Mouse (Mus musculus) midbrain, embryonic 13.5 days (tissue): Measurements from ENCODE around the gene Enkd1. TPM values are rescaled to one million over a fixed set of nuclear protein-coding genes. Genes with fewer than 3 reads are reported as not detected.
A peak's percentile ranks its signal among the peaks of the same experiment; 100 is the strongest.

ENCODE experiments used
- ATAC-seq: fragments of 200-750 bp; cut with Nextera tagmentation; 2 replicates; pipeline ENCODE4 v1.8.0; 2017; ENCODE audit warnings: mild to moderate bottlenecking, moderate TSS enrichment, moderate library complexity
- H3K27ac ChIP-seq: fragments of 300-500 bp; sonication (generic); 2 replicates; pipeline ENCODE4 v1.5.1; 2015; ENCODE audit warnings: inconsistent platforms, mild to moderate bottlenecking, moderate library complexity
- H3K27me3 ChIP-seq: fragments of 300-500 bp; sonication (generic); 2 replicates; pipeline ENCODE4 v1.6.1; 2015; ENCODE audit warnings: mild to moderate bottlenecking, inconsistent platforms
- H3K36me3 ChIP-seq: fragments of 300-500 bp; sonication (generic); 2 replicates; pipeline ENCODE4 v1.6.1; 2015; ENCODE audit warnings: mild to moderate bottlenecking, inconsistent platforms
- H3K4me1 ChIP-seq: fragments of 300-500 bp; sonication (generic); replicated peaks from 2 replicates; pipeline ENCODE4 v1.6.1; 2015; ENCODE audit warnings: inconsistent platforms
- H3K4me2 ChIP-seq: fragments of 300-500 bp; sonication (generic); replicated peaks from 2 replicates; pipeline ENCODE4 v1.6.1; 2015; ENCODE audit warnings: moderate library complexity, mild to moderate bottlenecking, inconsistent platforms
- H3K4me3 ChIP-seq: fragments of 300-500 bp; sonication (generic); replicated peaks from 2 replicates; pipeline ENCODE4 v1.5.1; 2015; ENCODE audit warnings: mild to moderate bottlenecking, inconsistent platforms
- H3K9ac ChIP-seq: fragments of 300-500 bp; sonication (generic); replicated peaks from 2 replicates; pipeline ENCODE4 v1.6.1; 2015; ENCODE audit warnings: mild to moderate bottlenecking, inconsistent platforms
- H3K9me3 ChIP-seq: fragments of 300-500 bp; sonication (generic); 2 replicates; pipeline ENCODE4 v1.6.1; 2016; ENCODE audit warnings: mild to moderate bottlenecking, inconsistent platforms
- WGBS: fragments of 180-500 bp; shearing (Covaris S2); methylation state at CpG from one replicate; pipeline ENCODE4 v1.1.7; 2015; 5-methylcytosine and 5-hydroxymethylcytosine counted together
- polyA plus RNA-seq: library from polyadenylated mRNA; unstranded; fragments of >200 nt; fragmentation: Nextera tagmentation; extraction: Ambion mirVana; gene quantifications from 2 replicates; pipeline ENCODE4 v1.2.1, GENCODE M21; 2015

Enkd1 gene
- polyA plus RNA-seq, 1 experiment from 2014 or later: 15.9 TPM

DNA sequence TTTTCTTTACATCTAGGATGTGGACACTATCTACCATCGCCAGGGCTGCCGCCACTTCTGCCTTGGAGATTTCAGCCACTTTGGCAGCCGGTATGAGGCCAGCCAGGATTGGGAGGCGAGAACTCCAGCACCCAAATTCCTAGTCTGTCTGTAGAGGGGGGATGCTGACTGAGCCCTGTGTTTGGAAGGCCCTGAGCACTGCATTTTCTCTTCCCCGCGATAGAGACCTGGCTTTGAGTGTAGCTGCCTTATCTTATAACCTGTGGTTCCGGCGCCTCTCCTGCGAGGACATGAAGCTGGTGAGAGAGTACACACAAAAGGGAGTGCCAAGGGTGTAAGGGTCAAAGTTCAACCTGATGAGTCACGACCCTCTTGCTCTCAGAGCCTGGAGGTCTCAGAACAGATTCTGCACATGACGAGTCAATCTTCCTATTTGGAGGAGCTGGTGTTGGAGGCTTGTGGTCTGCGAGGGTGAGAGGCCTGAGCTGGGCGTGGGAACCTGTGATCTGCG lies 19.7 kb downstream of the Enkd1 start:
- ATAC-seq: no peak
- WGBS: 70% methylated on average over 14 of the region's 14 CpGs

DNA sequence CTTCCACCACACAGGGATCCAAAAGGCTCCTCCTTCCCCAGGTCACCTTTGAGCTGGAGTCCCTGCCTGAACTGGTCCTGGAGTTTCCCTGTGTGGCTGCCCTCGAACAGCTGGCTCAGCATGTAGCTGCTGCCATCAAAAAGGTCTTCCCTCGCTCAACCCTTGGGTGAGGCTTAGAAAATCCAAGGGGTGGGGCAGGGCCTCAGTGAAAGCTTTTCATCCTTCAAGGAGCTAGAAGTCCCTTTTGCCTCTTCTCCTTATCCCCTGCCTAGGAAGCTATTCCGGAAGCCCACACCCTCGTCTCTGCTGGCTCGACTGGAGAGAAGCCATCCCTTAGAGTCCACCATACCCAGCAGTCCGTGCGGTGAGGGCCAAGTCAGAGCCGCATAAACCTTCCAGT lies 20.5 kb downstream of the Enkd1 start:
- 58% methylated on average over 8 of the region's 8 CpGs for WGBS
- Histone ChIP-seq H3K27me3 (no peaks in the 10 kb centered on the region), H3K9ac (no peak overlapping the region), H3K36me3 (peaks cover 21% of the 10 kb centered on the region), H3K9me3 (no peaks in the 10 kb centered on the region), H3K27ac (no peak overlapping the region), H3K4me2 (no peak overlapping the region), H3K4me1 (0 out of 2 replicates have a peak, but pooled peaks cover 7% of the 10 kb centered on the region), H3K4me3 (no peak overlapping the region)
- no peak for ATAC-seq

More for the DNA sequence above, 19.7 kb downstream of the Enkd1 start:
- no peak overlapping the region for H3K4me3 ChIP-seq
- no peak overlapping the region for H3K4me2 ChIP-seq
- H3K27ac ChIP-seq: no peak overlapping the region
- no peaks in the 10 kb centered on the region for H3K9me3 ChIP-seq
- no peak overlapping the region for H3K9ac ChIP-seq
- no peaks in the 10 kb centered on the region for H3K27me3 ChIP-seq
- H3K36me3 ChIP-seq: peaks cover 13% of the 10 kb centered on the region
- H3K4me1 ChIP-seq: 0 out of 2 replicates have a peak, but pooled peaks cover 9% of the 10 kb centered on the region

DNA sequence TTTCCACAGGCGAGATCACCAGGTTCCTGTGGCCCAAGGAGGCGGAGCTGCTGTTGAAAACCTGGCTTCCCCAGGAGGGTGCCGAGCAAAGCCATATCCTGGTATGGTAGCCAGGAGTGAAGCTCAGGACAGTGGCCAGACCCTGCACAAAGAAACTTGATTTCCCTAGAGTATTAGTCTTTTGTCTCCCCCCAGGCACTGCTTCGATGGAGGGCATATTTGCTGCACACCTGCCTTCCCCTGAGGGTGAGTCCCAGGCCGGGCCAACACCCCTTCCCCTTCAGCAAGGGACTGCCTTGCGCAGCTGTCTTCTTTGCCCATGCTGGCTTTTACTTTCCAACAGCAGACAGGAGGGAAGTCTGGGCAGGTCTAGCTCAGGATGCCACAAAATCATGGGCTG lies 21.5 kb downstream of the Enkd1 start:
- Histone ChIP-seq H3K27me3 (no peaks in the 10 kb centered on the region), H3K36me3 (peaks cover 29% of the 10 kb centered on the region), H3K4me3 (no peak overlapping the region), H3K4me1 (0 out of 2 replicates have a peak, but pooled peaks cover 7% of the 10 kb centered on the region), H3K27ac (no peak overlapping the region), H3K9me3 (no peaks in the 10 kb centered on the region), H3K4me2 (no peak overlapping the region), H3K9ac (no peak overlapping the region)
- no peak for ATAC-seq
- 63% methylated on average over 6 of the region's 6 CpGs for WGBS

DNA sequence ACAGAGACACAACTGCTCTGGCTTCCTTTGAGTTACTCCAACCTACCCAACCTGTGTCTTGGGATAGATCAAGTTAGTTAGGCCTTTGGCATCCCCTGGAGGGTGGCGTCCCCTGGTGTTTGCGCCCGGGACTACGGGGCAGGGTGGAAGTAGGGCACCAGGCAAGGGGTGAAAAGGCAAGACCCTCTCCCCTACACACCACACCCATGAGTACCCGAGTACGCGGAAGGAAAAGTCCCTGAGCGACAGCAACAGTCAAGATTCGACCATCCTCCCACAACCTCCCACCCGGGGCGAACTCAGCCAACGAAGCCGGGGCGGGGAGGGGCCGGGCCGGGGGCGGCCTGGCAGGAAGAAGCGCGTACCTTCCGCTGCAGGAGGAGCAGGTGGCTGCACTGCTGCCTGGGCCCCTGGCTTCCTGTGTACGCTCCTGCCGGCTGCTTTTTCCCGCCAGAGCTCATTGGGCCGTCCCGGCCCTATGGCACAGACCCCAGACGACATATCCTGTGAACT lies 22.2 kb downstream of the Enkd1 start, which contains the start of gene Carmil2:
Carmil2 (plus strand) TSS at position 479 of the 513 bp plus-strand sequence.
- no peaks in the 10 kb centered on the region for H3K27me3 ChIP-seq
- peak; percentile 54 for ATAC-seq
- H3K4me2 ChIP-seq: 0 out of 2 replicates have a peak within 1 kb of the TSS, but pooled peaks have one; percentile 9
- 0 out of 2 replicates have a peak, but pooled peaks cover 7% of the 10 kb centered on the region for H3K4me1 ChIP-seq
- WGBS: 10% methylated on average over 26 of the region's 26 CpGs
- no peak within 1 kb of the TSS for H3K4me3 ChIP-seq
- peaks cover 36% of the 10 kb centered on the region for H3K36me3 ChIP-seq
- no peak within 1 kb of the TSS for H3K27ac ChIP-seq
- no peaks in the 10 kb centered on the region for H3K9me3 ChIP-seq
- no peak within 1 kb of the TSS for H3K9ac ChIP-seq

DNA sequence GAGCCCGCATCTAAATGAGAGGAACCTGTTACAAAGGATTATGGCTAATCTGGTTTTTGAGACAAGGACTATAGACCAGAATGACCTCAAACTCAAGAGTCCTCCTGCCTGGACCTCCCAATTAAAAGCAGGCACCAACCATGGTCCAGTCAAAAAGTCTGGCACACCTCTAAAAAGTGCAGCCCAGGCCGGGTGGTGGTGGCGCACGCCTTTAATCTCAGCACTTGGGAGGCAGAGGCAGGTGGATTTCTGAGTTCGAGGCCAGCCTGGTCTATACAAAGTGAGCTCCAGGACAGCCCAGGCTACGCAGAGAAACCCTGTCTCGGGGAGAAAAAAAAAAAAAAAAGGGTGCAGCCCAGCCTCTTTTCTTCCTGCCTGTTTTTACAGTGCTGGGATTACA lies 22.7 kb downstream of the Enkd1 start:
- no peak for ATAC-seq
- Histone ChIP-seq H3K36me3 (peaks cover 41% of the 10 kb centered on the region), H3K4me2 (no peak overlapping the region), H3K4me3 (no peak overlapping the region), H3K9me3 (no peaks in the 10 kb centered on the region), H3K9ac (no peak overlapping the region), H3K27ac (no peak overlapping the region), H3K4me1 (0 out of 2 replicates have a peak, but pooled peaks cover 7% of the 10 kb centered on the region), H3K27me3 (no peaks in the 10 kb centered on the region)
- 80% methylated on average over 7 of the region's 7 CpGs for WGBS

DNA sequence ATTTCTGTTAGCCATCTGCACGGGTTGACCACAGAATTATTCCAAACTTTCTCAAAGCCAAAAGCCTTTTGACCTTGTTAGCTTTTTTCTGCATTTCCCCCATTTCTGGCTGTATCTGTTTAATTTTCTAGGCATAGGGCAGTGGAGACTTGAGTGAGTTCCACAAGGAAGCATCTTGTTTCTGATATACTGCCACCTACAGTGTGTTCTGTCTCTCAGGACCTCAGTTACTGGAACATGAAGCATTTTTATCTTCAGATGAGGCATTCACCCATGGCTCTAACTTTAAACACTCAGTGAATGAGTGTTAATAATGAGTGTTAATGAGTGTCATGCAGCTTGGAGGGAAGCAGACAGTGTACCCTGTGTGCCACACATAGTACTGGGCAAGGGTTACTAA lies 30.1 kb downstream of the Enkd1 start:
- WGBS: 93% methylated on average over 1 of the region's 1 CpGs
- H3K36me3 ChIP-seq: peaks cover 94% of the 10 kb centered on the region

DNA sequence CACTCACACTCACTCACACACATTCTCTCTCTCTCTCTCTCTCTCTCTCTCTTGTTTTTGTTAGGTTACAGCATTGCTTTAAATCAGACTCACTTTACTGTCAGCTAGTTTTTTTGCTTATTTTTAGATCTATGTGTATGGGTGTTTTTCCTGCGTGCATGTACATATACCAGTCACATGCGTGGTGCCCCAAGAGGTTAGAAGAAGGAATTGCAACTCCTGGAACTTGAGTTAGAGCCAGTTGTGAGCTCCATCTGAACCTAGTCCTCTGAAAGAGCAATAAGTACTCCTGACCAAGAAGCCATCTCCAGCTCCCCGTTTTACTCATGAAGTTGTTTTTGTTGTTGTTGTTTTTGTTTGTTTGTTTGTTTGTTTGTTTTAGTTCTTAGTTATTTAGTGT lies 46.8 kb downstream of the Enkd1 start:
- H3K9ac ChIP-seq: no peak overlapping the region
- no peak for ATAC-seq
- H3K27me3 ChIP-seq: no peaks in the 10 kb centered on the region
- peaks cover 23% of the 10 kb centered on the region for H3K36me3 ChIP-seq
- H3K9me3 ChIP-seq: no peaks in the 10 kb centered on the region
- no peak overlapping the region for H3K4me3 ChIP-seq
- WGBS: 89% methylated on average over 3 of the region's 3 CpGs
- peaks cover 6% of the 10 kb centered on the region; the same call in 1 of the 2 replicates for H3K4me1 ChIP-seq
- H3K4me2 ChIP-seq: no peak overlapping the region
- H3K27ac ChIP-seq: no peak overlapping the region

More for the DNA sequence above, 30.1 kb downstream of the Enkd1 start:
- no peak overlapping the region for H3K9ac ChIP-seq
- H3K4me2 ChIP-seq: no peak overlapping the region
- no peak overlapping the region for H3K27ac ChIP-seq
- no peaks in the 10 kb centered on the region for H3K4me1 ChIP-seq
- H3K27me3 ChIP-seq: no peaks in the 10 kb centered on the region
- H3K4me3 ChIP-seq: no peak overlapping the region
- no peak for ATAC-seq
- H3K9me3 ChIP-seq: no peaks in the 10 kb centered on the region

DNA sequence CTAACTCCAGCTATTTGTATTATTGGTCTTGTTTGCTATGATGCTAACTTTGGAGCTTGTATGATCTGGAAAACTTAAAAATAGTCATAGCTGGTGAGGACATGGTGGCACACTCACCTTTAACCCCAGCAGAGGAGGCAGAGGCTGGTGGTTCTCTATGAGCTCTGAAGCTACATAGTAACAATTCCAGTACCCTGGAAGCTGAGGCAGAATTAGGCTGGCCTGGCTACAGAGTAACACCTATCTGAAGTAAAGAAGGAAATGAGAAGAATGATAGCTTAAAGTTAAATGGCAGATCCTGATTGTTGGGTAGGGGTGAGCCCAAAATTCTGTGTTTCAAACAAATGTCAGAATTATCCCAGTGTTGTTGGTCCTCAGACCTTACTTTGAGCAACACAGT lies 50.4 kb downstream of the Enkd1 start:
- H3K4me2 ChIP-seq: no peak overlapping the region
- H3K4me1 ChIP-seq: peaks cover 9% of the 10 kb centered on the region; the same call in 1 of the 2 replicates
- no peaks in the 10 kb centered on the region for H3K9me3 ChIP-seq
- no peak overlapping the region for H3K4me3 ChIP-seq
- no peak overlapping the region for H3K9ac ChIP-seq
- no peak for ATAC-seq
- H3K36me3 ChIP-seq: peaks cover 17% of the 10 kb centered on the region
- no peaks in the 10 kb centered on the region for H3K27me3 ChIP-seq
- no peak overlapping the region for H3K27ac ChIP-seq

Other genes starting within 250 kb of the Enkd1 start
- 93.1 and 111 TPM in 2 replicates for gene Tppp3, start 236.7 kb downstream of the Enkd1 start, polyA plus RNA-seq
- 26.2 and 31.3 TPM in 2 replicates for gene Zdhhc1, start 211.3 kb downstream of the Enkd1 start, polyA plus RNA-seq
- gene Hsd11b2, start 189.5 kb downstream of the Enkd1 start, polyA plus RNA-seq: 11.6 and 16.9 TPM in 2 replicates
- gene Atp6v0d1, start 142.2 kb downstream of the Enkd1 start, polyA plus RNA-seq: 177 and 182 TPM in 2 replicates
- 22.6 and 25.9 TPM in 2 replicates for gene Ripor1, start 103.0 kb downstream of the Enkd1 start, polyA plus RNA-seq
- 135 and 136 TPM in 2 replicates for gene Ctcf, start 71.6 kb downstream of the Enkd1 start, polyA plus RNA-seq
- gene Agrp, start 70.8 kb downstream of the Enkd1 start, polyA plus RNA-seq: 0.80 and 1.1 TPM in 2 replicates
- 11.0 and 12.5 TPM in 2 replicates for gene Carmil2, start 21.9 kb downstream of the Enkd1 start, polyA plus RNA-seq
- 94.7 and 101 TPM in 2 replicates for gene Acd, start 7.1 kb downstream of the Enkd1 start, polyA plus RNA-seq
- 42.5 and 43.6 TPM in 2 replicates for gene Pard6a, start 7.1 kb downstream of the Enkd1 start, polyA plus RNA-seq
- 0.13 and 0.31 TPM in 2 replicates for gene 4933405L10Rik, start 555 bp downstream of the Enkd1 start, polyA plus RNA-seq
- gene Gfod2, start 50.5 kb upstream of the Enkd1 start, polyA plus RNA-seq: 90.0 and 92.7 TPM in 2 replicates
- 13.8 and 15.9 TPM in 2 replicates for gene Ranbp10, start 119.1 kb upstream of the Enkd1 start, polyA plus RNA-seq
- gene Tsnaxip1, start 119.5 kb upstream of the Enkd1 start, polyA plus RNA-seq: 0.36 and 0.58 TPM in 2 replicates
- gene Cenpt, start 145.1 kb upstream of the Enkd1 start, polyA plus RNA-seq: 60.9 and 64.9 TPM in 2 replicates
- 58.9 and 62.2 TPM in 2 replicates for gene Thap11, start 146.9 kb upstream of the Enkd1 start, polyA plus RNA-seq
- gene Nutf2, start 152.4 kb upstream of the Enkd1 start, polyA plus RNA-seq: 253 and 263 TPM in 2 replicates
- 54.6 and 56.6 TPM in 2 replicates for gene Edc4, start 172.7 kb upstream of the Enkd1 start, polyA plus RNA-seq
- 0.49 and 0.75 TPM in 2 replicates for gene Nrn1l, start 185.4 kb upstream of the Enkd1 start, polyA plus RNA-seq
- gene Pskh1, start 192.2 kb upstream of the Enkd1 start, polyA plus RNA-seq: 13.5 and 14.7 TPM in 2 replicates
- gene Ctrl, start 225.7 kb upstream of the Enkd1 start, polyA plus RNA-seq: 2.6 and 2.9 TPM in 2 replicates
- gene Psmb10, start 230.2 kb upstream of the Enkd1 start, polyA plus RNA-seq: 38.7 and 40.3 TPM in 2 replicates
- gene Lcat, start 235.2 kb upstream of the Enkd1 start, polyA plus RNA-seq: 0.30 and 0.54 TPM in 2 replicates